Mouse (Mus musculus) mouse trophoblast stem cell (cell line): ENCODE data around the gene Pmepa1.

Source experiments
- in situ Hi-C, 2 experiments: fragments of 300-500 bp; cut with MseI, MboI; formaldehyde crosslinking; loops; 2 replicates in 1 of 2; 3 replicates in 1 of 2; pipeline ENCODE4 v1.15.1; 2025

Pmepa1 gene

DNA sequence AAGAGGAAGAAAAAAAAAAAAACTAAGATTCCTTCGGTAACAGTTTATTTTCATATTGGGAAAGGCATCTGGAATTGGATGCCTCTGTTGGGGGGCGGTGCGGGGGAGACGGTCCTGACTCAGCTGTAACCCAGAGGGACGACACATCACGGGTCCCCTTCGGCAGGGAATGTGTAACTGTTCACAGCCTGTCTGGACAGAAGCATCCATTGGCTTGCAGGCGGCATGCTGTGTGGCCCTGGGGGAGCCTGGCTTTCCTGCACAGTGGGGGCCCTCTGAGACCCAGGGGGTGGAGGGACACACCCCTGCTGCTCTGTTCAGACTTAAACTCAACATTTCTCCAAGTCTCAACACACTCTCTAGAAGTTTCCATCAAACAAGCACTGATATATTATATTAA, 49.5 kb downstream of the Pmepa1 start:
- in situ Hi-C loops: loop anchor here in 1 of 2 experiments (10.0 kb wide), 1 partner anchor 318 kb away; no protein-coding TSS in a partner anchor

DNA sequence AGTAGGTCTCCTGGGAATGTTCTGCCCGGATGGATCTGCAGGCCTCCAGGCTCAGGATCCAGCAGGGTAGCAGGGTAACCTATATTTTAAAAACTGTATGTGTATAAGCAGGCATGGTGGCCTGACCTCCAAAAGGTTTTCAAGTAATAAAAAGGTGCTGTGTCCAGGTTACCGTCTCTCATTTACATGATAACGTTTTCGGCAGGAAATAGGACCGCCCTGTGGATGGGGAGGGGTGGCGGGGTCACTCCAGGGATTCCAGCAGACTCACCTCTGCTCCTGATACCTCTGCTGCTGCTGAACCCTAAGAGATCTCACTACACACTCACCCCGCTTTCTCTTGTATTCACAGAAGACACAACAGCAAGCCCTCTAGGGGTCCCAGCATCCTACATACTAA, 50.4 kb downstream of the Pmepa1 start:
- in situ Hi-C loops: loop anchor here in 1 of 2 experiments (10.0 kb wide), 1 partner anchor 319 kb away; no protein-coding TSS in a partner anchor

DNA sequence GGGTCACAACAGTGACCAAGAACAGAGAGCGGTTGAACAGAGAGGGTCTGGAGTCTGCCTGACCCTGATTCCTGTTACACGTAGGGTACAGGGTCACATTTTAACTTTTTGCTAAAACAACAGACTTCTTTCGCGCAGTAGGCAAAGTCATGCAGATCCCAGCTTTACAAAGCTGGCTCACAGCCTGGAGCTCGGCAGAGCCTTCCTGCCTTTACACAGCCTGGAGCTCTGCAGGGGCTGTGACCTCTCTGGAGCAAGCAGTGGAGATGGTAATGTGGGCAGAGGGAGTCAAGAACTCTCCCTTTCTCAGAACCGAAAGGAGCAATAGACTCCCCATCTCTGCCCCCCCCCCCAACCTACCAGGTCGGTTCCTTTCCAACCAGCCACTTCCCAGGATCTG, 51.5 kb downstream of the Pmepa1 start:
- in situ Hi-C loops: loop anchor here (10.0 to 25.0 kb wide), 2 partner anchors 212 to 320 kb away; no protein-coding TSS in a partner anchor

DNA sequence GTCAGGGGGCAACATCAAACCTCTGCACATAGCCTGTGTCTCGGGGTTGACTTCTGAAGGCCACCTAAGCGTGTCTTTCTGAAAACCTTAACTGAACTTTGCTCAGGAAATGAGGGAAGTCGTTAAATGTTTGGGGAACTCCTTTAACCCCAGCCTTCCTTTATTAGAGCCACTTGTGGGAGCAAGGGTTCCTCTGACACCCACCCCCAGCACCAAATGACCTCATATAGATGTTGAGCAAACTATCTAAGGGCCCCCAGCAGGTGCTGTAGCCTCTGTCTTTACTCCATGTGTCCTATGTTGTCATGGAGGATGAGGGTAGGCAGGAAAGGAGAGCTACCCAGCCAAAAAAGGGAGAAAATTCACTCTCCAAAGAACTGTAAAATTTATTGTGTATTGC, 52.2 kb downstream of the Pmepa1 start:
- in situ Hi-C loops: loop anchor here (10.0 to 25.0 kb wide), 2 partner anchors 213 to 321 kb away; no protein-coding TSS in a partner anchor

DNA sequence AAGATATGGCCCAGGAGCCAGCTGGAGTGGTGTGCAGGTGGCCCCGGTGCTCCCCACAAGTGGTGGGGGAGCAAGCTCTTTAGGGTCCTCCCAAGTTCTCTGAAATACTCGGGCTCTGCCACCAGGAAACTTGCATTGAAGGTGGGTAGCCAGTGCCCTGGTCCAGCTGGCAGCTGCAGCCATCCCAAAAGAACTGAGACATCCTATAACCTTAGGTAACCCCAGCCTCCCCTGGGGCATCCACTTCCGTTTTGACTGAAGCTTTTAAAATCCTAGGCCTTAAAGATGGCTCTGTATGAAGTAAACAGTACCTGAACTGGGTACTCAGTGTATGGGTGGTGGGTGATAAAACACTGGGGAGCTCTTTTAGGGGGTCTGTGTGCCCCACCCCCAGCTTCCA, 52.8 kb downstream of the Pmepa1 start:
- in situ Hi-C loops: loop anchor here (10.0 to 25.0 kb wide), 2 partner anchors 214 to 321 kb away; no protein-coding TSS in a partner anchor

DNA sequence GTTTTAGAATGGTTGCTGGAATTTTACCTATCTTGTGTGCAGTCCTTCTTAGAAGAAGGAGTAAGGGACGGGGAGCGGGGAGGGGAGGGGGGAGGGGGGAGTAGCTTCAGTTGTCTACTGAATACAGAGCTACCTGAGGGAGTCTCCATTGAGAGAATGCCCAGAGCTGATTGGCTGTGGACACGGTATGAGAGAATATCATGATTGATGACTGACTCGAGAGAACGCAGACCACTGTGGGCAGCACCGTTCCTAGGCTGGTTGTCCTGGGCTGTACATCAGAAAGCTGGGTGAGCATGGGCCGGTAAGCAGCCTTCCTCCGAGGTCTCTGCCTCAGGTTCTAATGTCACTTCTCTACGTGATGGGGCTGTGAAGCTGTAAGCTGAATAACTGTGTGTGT, 55.6 kb downstream of the Pmepa1 start:
- in situ Hi-C loops: loop anchor here (10.0 to 25.0 kb wide), 2 partner anchors 217 to 324 kb away; no protein-coding TSS in a partner anchor

DNA sequence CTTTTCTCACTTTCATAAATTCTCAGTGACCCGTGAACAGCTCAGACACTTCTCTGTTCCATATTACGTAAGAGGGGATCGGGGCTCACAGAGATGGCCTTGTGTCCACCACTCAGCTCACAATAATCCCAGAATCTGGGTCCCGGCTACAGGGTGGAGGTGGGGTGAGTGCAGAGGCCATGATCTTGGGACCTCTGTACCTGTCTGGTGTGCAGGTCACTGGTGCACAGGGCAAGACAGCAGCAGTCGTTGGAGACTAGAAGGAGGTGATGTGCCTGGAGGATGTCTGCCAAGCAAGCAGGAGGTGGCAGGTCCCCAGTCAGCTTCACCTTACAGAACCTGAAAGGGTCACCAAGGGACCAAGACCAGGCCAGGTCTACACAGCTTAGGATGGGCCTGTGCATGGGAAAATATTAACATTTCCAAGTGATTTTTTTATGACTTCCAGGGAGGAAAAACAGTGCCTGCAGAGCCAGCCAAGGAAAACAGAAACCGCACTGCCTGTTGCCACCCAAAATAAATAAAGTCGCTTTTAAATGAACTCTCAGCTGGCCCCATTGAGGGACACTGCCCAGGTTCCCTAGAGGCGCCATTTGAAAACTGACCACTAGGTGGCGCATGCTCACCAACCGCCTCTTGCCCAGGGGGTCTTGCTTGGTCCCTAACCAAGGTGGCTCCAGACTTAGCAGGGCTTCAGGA, 56.9 kb downstream of the Pmepa1 start:
- in situ Hi-C loops: loop anchor here (25.0 kb wide), 1 partner anchor 218 kb away; no protein-coding TSS in a partner anchor

DNA sequence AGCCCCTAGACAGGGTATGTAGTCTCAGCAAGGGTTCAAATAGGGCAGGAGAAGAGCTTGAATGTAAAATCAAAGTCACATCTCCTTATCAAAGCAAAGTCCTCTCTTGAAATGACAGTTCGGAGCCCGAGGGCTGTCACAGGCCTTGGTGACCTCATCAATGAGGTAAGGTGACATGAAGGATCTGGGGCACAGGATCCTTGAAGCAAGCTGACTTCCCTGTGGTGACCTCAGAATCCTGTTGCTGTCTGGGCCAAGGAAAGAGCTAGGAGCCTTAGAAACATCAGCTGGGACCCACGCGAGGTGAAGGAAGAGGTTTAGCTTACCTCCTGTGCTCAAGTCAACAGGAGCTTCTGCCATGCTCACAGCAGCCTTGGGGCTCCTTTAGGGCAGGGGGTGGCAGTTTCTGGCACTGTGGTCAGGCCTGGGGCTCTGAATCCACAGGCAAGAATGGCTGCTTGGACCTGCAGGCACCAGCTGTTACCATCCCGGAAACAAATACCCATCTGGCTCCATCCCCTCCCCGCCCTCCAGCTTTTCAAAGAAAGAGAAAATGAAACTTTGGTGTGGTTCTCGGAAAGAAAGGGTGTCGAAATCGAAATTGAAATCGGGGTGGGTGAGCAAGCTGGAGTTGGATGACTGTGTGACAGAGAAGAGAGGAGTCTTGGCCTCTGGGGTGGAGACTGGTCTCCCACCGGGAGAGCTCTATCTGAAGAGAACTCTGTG, 57.8 kb downstream of the Pmepa1 start, which contains the start of gene Zbp1:
TSS of gene Zbp1 (minus strand) at position 508 of the 726 bp plus-strand sequence.
- in situ Hi-C loops: loop anchor here (25.0 kb wide), 1 partner anchor 219 kb away; no protein-coding TSS in a partner anchor

DNA sequence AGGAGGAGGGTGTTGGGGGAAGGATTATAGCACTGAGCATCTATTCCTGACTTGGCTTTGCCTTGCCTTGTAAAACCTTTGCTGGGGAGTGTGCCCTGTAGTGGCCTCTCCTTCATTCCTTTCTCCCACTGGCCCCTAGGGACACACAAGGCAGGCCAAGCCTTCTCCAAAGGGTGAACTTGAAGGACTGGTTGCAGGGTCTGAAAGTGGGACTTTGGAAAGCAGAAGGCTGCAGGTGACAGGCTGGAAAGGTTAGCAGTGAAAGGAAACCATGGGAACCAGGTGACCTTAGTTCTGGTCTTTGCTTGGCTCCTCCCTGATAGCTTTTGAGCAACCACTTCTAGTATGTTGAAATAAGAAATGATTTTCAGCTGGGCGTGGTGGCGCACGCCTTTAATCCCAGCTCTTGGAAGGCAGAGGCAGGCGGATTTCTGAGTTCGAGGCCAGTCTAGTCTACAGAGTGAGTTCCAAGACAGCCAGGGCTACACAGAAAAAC, 58.5 kb downstream of the Pmepa1 start:
- in situ Hi-C loops: loop anchor here (25.0 kb wide), 1 partner anchor 219 kb away; no protein-coding TSS in a partner anchor

DNA sequence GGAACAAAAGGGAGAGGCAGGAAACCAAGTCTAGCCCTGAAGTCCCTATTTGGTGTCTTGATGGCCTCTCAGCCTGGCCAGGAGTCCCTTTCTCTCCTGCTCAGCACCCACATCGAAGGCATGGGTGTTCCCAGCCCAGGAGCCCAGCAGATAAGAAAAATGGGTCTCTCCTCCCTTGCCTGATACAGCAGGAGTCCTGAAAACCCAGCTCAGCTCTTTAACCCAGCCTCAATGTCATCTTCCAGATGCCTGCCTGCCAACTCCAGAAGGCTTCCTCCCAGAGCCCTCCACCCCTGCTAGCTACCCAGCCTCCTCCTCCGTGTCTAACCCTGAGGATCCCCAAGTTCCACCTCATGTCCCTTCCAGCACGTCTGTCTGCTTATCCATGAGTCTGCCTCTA, 59.1 kb downstream of the Pmepa1 start:
- in situ Hi-C loops: loop anchor here (25.0 kb wide), 1 partner anchor 220 kb away; no protein-coding TSS in a partner anchor

DNA sequence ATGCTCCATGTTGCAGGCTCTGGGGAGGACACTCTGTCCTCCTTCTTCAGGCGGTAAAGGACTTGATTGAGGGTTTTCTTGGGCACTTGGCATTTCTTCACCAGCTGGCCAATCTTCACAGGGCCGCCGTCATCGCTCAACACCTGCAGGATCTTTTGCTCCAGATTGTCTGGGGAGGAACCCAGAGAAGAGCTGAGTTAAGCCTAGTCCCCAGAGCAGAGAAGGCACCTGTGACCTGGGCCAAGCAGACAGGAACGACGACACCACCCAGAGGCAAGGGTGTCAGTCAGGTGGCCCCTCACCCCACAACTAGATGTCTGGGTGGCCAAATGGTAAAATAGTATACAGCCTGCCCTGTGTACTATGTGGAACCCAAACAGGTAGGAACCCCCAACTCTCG, 59.5 kb downstream of the Pmepa1 start:
- in situ Hi-C loops: loop anchor here (25.0 kb wide), 1 partner anchor 220 kb away; no protein-coding TSS in a partner anchor

DNA sequence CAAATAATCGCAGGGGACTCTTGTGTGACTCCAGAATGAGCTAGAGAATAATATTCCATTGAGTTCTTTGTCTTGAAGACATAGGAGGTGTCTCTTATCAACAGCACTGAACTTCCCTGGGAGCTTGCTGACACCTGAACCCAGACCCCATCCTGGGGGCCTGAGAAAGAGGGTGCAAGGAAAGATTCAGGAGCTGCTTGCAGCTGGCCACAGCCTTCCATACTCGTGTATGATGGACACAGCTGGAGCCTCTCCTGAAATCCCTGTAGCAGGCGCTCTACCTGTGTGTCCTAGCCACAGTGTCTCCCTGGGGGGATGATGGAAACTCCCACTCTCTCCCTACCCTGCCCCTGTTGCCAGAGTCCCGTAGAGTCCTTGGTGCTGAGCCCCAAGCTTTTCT, 64.1 kb downstream of the Pmepa1 start:
- in situ Hi-C loops: loop anchor here (25.0 kb wide), 1 partner anchor 225 kb away; no protein-coding TSS in a partner anchor

DNA sequence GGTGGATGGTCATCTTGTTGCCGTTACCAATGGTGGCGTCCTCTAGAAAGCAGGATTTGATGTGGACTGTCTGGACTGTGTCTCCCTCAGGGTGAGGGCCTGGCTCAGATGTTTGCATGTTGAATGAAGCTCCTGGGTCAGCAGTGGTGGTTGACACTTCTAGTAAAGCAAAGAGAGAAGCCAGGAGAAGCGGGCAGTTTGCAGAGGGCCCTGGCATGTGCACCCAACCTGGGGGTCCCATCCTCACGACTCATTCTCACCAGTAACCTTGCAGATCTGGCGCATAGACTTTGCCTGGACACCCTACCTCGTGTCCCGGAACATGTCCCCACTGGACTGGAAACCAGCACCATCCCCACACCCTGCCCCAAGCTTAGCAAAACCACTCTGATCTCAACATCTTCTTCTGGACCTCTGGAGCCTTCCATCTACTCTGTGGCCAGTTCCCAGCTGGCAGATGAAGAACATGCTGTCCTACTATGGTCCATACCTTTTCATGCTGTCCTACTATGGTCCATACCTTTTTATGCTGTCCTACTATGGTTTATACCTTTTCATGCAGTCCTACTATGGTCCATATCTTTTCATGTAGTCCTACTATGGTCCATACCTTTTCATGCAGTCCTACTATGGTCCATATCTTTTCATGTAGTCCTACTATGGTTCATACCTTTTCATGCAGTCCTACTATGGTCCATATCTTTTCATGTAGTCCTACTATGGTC, 67.1 kb downstream of the Pmepa1 start:
- in situ Hi-C loops: loop anchor here (25.0 kb wide), 1 partner anchor 228 kb away; no protein-coding TSS in a partner anchor

DNA sequence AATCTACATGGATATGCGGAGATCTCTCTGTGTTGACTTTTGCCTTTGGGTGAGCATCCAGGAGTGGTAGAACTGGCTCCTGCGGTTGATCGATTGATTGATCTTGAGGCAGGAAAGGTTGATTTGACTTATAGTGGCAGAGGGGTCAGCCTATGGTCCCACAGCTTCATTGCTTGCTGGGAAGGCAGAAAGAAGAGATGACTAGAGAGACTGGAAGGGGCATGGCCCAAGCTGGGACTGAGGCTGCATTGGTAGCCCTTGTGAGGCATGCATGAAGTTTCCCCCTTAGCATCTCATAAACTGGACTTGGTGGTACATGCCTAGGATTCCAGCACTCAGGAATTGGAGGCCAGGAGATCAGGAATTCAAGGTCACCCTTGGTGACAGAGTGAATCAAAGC, 69.3 kb downstream of the Pmepa1 start:
- in situ Hi-C loops: loop anchor here (25.0 kb wide), 1 partner anchor 230 kb away; no protein-coding TSS in a partner anchor

DNA sequence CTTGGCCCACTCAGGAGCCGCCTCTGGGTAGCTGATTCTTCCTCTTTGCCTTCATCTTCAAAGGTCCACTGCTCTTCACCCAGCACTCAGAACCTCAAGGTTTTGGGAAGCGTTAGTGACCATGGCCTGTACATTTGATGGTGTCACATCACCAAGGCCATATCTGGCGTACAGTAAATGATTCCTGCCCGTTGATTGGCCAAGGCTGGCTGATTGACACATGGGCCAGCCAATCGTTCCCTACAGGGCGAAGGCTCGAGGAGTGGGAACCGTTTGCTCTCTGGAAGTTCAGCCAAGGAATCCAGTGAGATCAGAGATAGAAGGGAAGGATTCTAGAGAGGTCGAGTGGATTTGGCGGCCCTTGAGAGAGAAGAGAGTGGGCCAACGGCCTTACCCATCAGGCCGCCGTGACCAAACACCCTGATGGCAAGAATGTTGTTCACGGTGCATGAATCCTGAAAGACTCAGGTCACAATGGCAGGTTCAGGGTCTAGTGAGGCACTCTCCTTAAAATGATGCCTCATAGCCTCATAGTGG, 70.7 kb downstream of the Pmepa1 start:
- in situ Hi-C loops: loop anchor here (25.0 kb wide), 1 partner anchor 232 kb away; no protein-coding TSS in a partner anchor

DNA sequence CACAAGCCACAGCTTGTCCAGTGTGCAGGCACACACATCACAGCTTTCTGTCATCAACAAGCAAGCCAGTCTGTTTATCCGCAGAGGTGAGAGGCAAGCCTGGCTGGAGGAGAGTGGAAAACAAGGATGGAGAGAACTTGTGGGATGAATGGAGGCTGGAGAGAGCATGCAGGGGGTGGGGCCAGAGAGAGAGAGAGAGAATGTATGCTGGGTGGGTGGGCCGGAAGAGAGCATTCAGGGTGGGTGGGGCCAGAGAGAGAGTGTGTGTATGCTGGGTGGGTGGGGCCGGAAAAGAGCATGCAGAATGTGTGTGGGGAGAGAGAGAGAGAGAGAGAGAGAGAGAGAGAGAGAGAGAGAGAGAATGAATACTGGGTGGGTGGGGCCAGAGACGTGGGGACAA, 71.7 kb downstream of the Pmepa1 start:
- in situ Hi-C loops: loop anchor here (25.0 kb wide), 1 partner anchor 233 kb away; no protein-coding TSS in a partner anchor

DNA sequence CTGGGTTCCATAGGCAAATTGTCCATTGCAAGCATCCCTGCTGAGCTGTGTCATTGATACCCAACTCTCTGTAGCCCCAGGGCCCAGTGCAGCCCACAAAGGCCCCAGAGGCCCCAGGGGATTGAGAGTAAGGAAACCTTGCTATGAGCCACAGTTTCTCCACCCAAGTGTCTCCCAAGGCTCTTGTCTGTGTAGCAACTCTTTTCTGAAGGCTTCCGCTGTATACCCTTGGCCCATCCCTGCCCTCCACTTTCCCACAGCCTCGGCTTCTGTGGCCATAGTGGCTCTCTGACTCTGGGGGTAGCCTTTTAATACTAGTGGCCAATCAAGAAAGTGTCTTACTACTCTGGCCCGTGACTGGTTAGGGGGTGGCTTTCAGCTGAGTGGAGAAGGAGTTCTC, 72.6 kb downstream of the Pmepa1 start:
- in situ Hi-C loops: loop anchor here (25.0 kb wide), 1 partner anchor 234 kb away; no protein-coding TSS in a partner anchor

DNA sequence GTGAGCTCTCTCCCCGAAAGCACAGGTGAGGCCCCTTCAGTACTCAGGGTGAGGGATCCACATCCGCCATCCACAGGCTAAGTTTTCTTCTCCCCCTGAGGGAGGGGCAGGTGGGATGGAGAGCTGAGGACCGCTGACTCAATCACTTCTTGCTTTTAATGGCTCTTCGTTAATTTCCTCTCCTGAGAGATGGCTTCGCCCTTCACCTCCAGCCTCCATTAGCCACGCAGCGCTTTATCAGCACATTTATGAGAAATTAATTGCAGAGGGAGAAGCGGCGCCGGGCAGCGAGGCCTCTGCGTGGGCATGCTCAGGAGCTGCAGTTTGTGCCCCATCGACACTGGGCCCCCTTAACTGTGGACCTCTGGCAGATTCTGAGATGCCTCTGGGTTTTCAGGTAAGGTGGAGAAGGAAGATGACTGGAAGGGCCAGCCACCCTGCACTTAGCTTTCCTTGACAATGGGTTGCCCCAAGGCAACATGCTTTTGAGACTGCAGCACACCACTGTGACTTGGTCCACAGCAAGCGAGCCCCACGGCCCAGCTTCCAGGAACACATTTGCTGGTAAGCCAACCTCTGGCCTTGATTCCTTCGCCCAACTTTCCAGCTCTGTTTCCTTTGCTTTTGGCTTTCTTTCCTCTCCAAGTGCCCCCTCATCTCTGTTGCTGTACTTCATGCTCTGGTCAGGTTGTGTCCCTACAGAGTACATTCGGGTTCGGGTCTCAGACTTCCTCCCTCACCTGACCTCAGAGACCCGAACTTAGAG, 73.2 kb downstream of the Pmepa1 start:
- in situ Hi-C loops: loop anchor here (25.0 kb wide), 1 partner anchor 234 kb away; no protein-coding TSS in a partner anchor

DNA sequence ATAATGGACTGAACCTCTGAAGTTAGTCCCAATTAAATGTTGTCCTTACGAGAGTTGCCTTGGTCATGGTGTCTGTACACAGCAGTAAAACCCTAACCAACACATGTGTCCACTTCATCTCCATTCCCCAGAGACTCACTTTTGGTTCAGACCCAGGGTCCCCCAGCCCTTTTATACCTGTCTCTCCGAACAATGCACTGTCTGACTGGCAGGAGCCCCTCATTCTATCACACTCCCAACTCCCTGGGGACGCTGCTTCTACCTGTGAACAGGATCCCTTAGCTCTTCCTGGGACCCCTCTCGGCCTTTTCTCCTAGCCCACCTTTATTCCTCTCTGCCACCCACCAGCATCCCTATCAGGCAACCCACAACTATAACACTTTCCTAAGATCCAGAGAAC, 81.5 kb downstream of the Pmepa1 start:
- in situ Hi-C loops: loop anchor here in 1 of 2 experiments (10.0 kb wide), 1 partner anchor 360 kb away; no protein-coding TSS in a partner anchor
